Mouse (Mus musculus): ENCODE results near the gene Gtf2a1l. TPM values are rescaled to one million over a fixed set of nuclear protein-coding genes. Genes with fewer than 3 reads are reported as not detected.

Gtf2a1l gene
- polyA plus RNA-seq, 1 experiment = 371 TPM

DNA sequence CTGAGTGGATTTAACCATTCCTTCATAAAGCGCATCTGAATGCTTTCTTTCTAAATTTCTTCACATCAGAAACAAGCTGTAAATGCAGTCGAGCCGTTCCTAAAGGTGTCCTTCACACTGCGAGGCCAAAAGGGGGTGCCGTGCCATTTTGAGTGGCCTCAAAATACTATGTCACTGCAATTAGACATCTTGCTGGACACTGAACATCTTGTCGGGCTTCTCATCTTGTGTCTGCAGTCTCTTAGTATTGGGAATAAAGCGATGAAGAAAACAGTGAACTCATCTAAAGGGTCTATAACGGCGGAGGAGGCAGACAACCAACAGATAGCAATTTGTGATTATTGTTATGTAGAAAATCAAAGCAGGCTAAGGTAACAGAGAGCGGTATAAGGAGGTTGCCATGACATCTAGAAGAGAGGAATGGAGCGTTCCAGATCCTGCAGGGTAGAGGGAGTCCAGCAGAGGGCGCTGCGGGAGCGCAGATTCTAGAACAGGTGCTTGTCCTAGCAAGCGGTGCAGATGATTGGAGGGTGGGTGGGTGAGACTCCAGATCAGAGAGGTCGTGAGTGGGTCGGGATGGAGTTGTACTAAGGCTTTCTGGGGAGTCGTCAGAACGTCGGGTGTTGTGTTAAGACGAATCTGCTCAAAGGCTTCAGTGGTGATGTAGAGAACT lies 15.6 kb upstream of the Gtf2a1l start:
- Histone ChIP-seq H3K36me3 (ENCODE audit: control insufficient read depth, insufficient read depth, low read length) (no peaks in the 10 kb centered on the region), H3K4me3 (ENCODE audit: control insufficient read depth, low read depth, low read length) (peak overlapping the region; percentile 62), H3K4me1 (ENCODE audit: control insufficient read depth, insufficient read depth, low read length) (peaks cover 2% of the 10 kb centered on the region; the same call in 1 of the 2 replicates), H3K27me3 (ENCODE audit: control insufficient read depth, insufficient read depth, low read length) (no peaks in the 10 kb centered on the region), H3K27ac (ENCODE audit: control insufficient read depth, insufficient read depth, low read depth, low read length) (no peak overlapping the region)
- TF ChIP-seq CTCF (IDR thresholded peaks at IDR 0.05; ENCODE audit: control insufficient read depth, insufficient read depth, insufficient replicate concordance, low read depth, low read length) = peak; percentile 97
- TF ChIP-seq POLR2A (IDR thresholded peaks at IDR 0.05; ENCODE audit: control insufficient read depth, low read depth, low read length) = no peak

DNA sequence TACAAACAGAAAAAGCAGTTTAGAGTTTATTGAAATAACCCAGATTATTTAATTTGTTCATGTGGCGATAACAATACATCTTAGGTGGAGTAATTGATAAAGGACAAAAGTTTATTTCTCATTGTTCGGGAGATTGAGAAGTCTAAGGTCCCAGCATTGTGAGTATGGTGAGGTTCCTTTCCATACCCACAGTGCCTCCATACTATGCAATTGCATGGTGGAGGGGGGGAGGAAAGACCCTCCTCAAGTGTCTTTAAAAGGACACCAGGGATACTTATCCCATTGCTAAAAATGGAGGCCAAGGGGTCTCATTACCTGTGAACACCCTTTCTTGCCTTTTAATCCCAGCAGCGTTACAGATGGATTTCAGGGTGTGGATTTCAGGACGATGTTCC lies 15.1 kb upstream of the Gtf2a1l start:
- H3K4me1 ChIP-seq (ENCODE audit: control insufficient read depth, insufficient read depth, low read length) = peaks cover 2% of the 10 kb centered on the region; the same call in 1 of the 2 replicates
- H3K4me3 ChIP-seq (ENCODE audit: control insufficient read depth, low read depth, low read length) = peak overlapping the region; percentile 62
- H3K27ac ChIP-seq (ENCODE audit: control insufficient read depth, insufficient read depth, low read depth, low read length) = no peak overlapping the region
- H3K27me3 ChIP-seq (ENCODE audit: control insufficient read depth, insufficient read depth, low read length) = no peaks in the 10 kb centered on the region
- H3K36me3 ChIP-seq (ENCODE audit: control insufficient read depth, insufficient read depth, low read length) = no peaks in the 10 kb centered on the region
- TF ChIP-seq POLR2A (IDR thresholded peaks at IDR 0.05; ENCODE audit: control insufficient read depth, low read depth, low read length) (no peak), CTCF (IDR thresholded peaks at IDR 0.05; ENCODE audit: control insufficient read depth, insufficient read depth, insufficient replicate concordance, low read depth, low read length) (no peak)

DNA sequence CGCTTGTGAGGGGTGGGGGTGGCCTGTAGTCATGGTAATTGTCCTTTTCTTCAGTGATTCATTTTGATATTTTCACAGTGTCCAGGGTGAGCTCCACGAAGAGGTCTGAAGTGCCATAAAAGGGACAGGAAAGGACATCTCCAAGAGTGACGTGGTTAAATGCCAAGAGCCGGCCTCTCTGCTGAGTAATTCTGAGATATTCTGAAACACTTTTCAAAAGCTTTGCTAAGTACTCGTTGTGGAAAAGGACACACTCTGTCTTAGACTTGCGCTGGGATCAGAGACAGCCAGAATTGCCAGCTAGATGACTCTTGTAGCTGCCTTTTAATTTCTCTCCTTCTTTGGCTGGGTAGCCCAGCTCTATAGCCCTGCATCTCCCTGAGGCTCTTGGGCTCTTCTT lies 9.9 kb upstream of the Gtf2a1l start:
- Histone ChIP-seq H3K36me3 (ENCODE audit: control insufficient read depth, insufficient read depth, low read length) (no peaks in the 10 kb centered on the region), H3K4me3 (ENCODE audit: control insufficient read depth, low read depth, low read length) (no peak overlapping the region), H3K4me1 (ENCODE audit: control insufficient read depth, insufficient read depth, low read length) (no peaks in the 10 kb centered on the region), H3K27me3 (ENCODE audit: control insufficient read depth, insufficient read depth, low read length) (no peaks in the 10 kb centered on the region), H3K27ac (ENCODE audit: control insufficient read depth, insufficient read depth, low read depth, low read length) (no peak overlapping the region)
- TF ChIP-seq CTCF (IDR thresholded peaks at IDR 0.05; ENCODE audit: control insufficient read depth, insufficient read depth, insufficient replicate concordance, low read depth, low read length) (no peak), POLR2A (IDR thresholded peaks at IDR 0.05; ENCODE audit: control insufficient read depth, low read depth, low read length) (no peak)

DNA sequence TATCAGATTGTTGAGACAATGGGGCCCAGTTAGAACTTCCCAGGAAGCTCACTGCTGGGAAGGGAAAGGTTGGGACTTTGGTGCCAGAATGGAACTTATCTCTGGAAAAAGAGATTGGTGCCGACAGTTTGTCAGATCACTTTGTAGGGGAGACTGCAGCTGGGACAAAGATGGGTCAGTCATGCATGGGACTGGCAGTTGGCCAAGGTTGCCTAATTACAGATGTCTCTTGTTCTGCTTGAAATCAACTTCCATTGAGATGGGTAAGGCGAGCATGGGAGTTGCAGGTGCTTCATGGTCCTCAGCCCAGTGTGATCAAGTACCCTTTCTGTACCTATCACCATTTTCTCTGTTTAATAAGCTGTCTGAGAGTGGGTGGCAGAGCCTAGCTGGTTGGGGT lies 2.4 kb upstream of the Gtf2a1l start:
- Histone ChIP-seq H3K27ac (ENCODE audit: control insufficient read depth, insufficient read depth, low read depth, low read length) (no peak overlapping the region), H3K4me3 (ENCODE audit: control insufficient read depth, low read depth, low read length) (no peak overlapping the region), H3K4me1 (ENCODE audit: control insufficient read depth, insufficient read depth, low read length) (peaks cover 9% of the 10 kb centered on the region), H3K27me3 (ENCODE audit: control insufficient read depth, insufficient read depth, low read length) (no peaks in the 10 kb centered on the region), H3K36me3 (ENCODE audit: control insufficient read depth, insufficient read depth, low read length) (no peaks in the 10 kb centered on the region)
- TF ChIP-seq POLR2A (IDR thresholded peaks at IDR 0.05; ENCODE audit: control insufficient read depth, low read depth, low read length) = no peak
- TF ChIP-seq CTCF (IDR thresholded peaks at IDR 0.05; ENCODE audit: control insufficient read depth, insufficient read depth, insufficient replicate concordance, low read depth, low read length) = no peak

DNA sequence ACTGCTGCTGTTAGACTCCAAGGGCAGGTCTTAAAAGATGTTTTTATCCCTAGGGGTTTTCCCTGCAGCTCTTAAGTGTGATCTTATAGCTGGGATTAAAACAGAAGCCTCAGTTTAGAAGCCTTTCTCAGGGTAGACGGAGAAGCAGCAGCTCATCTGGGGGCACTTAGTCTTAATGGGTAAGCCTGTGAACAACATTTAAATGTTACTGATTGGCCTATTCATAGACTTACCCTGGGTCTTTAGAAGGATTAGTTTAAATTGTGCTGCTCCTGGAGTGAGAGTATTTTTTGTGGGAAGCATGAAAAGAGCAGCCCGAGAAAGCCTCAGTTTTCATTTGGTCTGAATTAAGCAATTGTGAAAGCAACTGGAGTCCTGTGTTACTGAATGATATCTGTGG lies 1.5 kb downstream of the Gtf2a1l start:
- Histone ChIP-seq H3K27ac (ENCODE audit: control insufficient read depth, insufficient read depth, low read depth, low read length) (no peak overlapping the region), H3K4me3 (ENCODE audit: control insufficient read depth, low read depth, low read length) (peak overlapping the region; percentile 16; the same call in 1 of the 2 replicates), H3K27me3 (ENCODE audit: control insufficient read depth, insufficient read depth, low read length) (no peaks in the 10 kb centered on the region), H3K36me3 (ENCODE audit: control insufficient read depth, insufficient read depth, low read length) (no peaks in the 10 kb centered on the region), H3K4me1 (ENCODE audit: control insufficient read depth, insufficient read depth, low read length) (peaks cover 9% of the 10 kb centered on the region)
- TF ChIP-seq POLR2A (IDR thresholded peaks at IDR 0.05; ENCODE audit: control insufficient read depth, low read depth, low read length) = no peak
- TF ChIP-seq CTCF (IDR thresholded peaks at IDR 0.05; ENCODE audit: control insufficient read depth, insufficient read depth, insufficient replicate concordance, low read depth, low read length) = no peak

DNA sequence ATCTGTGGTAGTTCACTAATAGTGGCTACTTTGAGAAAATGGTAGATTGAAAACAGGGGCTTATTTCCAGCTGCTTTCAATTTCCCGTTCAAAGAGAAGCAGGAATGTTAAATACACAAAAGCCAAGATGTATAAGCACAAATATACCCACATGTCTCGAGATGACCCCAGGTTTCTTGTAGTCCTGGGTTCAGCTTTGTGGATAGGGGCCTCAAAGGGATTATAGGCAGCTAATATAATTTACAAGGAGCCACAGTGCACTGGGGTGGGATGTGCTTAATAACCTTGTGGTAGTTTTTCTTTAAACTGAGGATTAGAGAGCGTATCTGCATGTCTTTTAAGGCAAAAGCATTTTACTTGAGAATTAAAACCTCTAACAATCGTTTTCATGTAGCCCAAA lies 2.3 kb downstream of the Gtf2a1l start:
- Histone ChIP-seq H3K4me3 (ENCODE audit: control insufficient read depth, low read depth, low read length) (no peak overlapping the region), H3K27me3 (ENCODE audit: control insufficient read depth, insufficient read depth, low read length) (no peaks in the 10 kb centered on the region), H3K4me1 (ENCODE audit: control insufficient read depth, insufficient read depth, low read length) (peaks cover 2% of the 10 kb centered on the region; the same call in 1 of the 2 replicates), H3K27ac (ENCODE audit: control insufficient read depth, insufficient read depth, low read depth, low read length) (no peak overlapping the region), H3K36me3 (ENCODE audit: control insufficient read depth, insufficient read depth, low read length) (no peaks in the 10 kb centered on the region)
- TF ChIP-seq POLR2A (IDR thresholded peaks at IDR 0.05; ENCODE audit: control insufficient read depth, low read depth, low read length) = no peak
- TF ChIP-seq CTCF (IDR thresholded peaks at IDR 0.05; ENCODE audit: control insufficient read depth, insufficient read depth, insufficient replicate concordance, low read depth, low read length) = no peak

DNA sequence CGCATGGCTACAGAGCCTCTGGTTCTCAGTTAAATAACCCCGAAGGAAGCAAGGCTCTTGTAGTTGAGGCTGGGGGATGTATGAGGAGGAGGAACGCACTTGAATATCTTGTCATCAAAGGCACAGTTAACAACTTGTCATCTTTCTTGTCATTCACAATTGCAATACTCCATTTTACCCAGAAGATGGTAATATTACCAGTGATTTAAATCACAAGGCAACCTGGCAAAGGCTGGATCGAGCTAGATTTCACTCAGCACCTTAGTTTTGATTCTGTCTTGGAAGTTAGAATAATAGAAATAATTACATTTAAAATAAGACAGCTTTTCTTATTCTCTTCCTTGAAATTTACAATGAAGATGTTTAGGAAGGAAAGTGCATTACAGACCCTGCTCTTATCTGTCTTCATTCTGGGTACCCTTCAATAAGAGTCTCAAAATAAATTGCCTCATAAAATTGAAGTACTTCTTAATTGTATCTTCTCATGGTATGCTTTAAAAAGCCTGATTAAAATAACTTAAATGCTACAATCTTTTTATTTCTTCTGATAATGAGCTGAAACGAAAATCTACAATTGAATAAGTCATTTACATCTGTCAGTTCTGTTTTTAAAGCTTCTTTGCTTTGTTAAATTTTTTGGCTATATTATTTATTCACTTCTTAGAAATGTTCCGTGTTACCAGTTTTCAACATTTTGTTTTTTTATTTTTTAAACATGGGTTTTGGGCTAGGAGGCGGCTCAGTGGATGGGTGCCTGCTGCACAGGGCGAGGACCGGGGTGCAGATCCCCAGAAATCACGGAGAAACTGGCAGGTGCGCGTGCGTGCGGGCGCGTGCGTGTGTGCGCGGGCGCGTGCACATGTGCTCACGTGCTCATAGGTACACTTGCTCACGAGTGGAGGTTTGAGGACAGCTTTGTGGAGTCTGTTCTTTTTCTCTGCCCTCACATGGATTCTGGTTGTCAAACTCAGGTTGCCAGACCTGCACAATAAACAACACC lies 7.2 kb downstream of the Gtf2a1l start:
- Histone ChIP-seq H3K36me3 (ENCODE audit: control insufficient read depth, insufficient read depth, low read length) (no peaks in the 10 kb centered on the region), H3K27ac (ENCODE audit: control insufficient read depth, insufficient read depth, low read depth, low read length) (no peak overlapping the region), H3K4me3 (ENCODE audit: control insufficient read depth, low read depth, low read length) (no peak overlapping the region), H3K4me1 (ENCODE audit: control insufficient read depth, insufficient read depth, low read length) (no peaks in the 10 kb centered on the region), H3K27me3 (ENCODE audit: control insufficient read depth, insufficient read depth, low read length) (no peaks in the 10 kb centered on the region)
- no peak for TF ChIP-seq CTCF (IDR thresholded peaks at IDR 0.05; ENCODE audit: control insufficient read depth, insufficient read depth, insufficient replicate concordance, low read depth, low read length)
- TF ChIP-seq POLR2A (IDR thresholded peaks at IDR 0.05; ENCODE audit: control insufficient read depth, low read depth, low read length) = no peak

All from testis, adult 2 months (tissue).